Mouse (Mus musculus) cortical plate, adult 2 months (tissue): Measurements from ENCODE around the gene Rps19.

Experiments used
- CTCF ChIP-seq: fragments of 200-500 bp; IDR thresholded peaks from 2 replicates; pipeline ENCODE4 v1.5.1; 2011; ENCODE audit warnings: mild to moderate bottlenecking, control low read depth, low read length; ENCODE audit not compliant: insufficient read depth; ENCODE audit errors: extremely low read depth
- POLR2A ChIP-seq: fragments of 200-500 bp; IDR thresholded peaks from 2 replicates; pipeline ENCODE4 v1.6.1; 2011; ENCODE audit warnings: mild to moderate bottlenecking, low read length, control low read depth; ENCODE audit not compliant: insufficient read depth; ENCODE audit errors: extremely low read depth

DNA sequence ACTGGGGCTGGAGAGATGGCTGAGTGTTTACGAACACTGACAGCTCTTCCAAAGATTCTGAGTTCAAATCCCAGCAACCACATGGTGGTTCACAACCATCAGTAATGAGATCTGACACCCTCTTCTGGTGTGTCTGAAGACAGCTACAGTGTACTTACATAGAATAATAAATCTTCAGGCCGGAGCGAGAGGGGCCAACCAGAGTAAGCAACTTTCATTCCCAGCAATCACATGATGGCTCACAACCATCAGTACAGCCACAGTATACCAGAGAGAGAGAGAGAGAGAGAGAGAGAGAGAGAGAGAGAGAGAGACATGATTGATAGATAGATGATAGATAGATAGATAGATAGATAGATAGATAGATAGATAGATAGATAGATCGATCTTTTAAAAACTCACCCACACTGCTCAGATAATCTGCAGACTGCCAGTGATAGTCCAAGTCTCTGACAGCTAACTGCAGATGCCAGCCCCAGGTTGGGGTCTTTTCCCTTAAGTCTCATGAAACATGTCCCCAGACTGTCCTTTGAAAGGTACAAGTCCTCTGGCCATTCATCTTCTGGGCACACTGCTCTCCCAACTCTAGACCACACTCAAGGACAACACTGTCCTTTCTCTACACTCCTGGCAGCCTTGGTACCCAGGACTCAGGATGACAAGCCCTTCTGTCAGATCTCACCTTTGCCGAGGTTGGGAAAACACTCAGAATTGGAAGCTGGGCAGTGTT lies 32.4 kb upstream of the Rps19 start:
- TF ChIP-seq CTCF (no peak), POLR2A (no peak)
